Mouse (Mus musculus) urinary bladder, postnatal 10 days (tissue): ENCODE measurements around the gene Nacc1.

ENCODE experiments used
- DNase-seq: peaks from one replicate; pipeline ENCODE4 v3.0.0; 2022; ENCODE audit warnings: low spot score

Nacc1 gene

DNA sequence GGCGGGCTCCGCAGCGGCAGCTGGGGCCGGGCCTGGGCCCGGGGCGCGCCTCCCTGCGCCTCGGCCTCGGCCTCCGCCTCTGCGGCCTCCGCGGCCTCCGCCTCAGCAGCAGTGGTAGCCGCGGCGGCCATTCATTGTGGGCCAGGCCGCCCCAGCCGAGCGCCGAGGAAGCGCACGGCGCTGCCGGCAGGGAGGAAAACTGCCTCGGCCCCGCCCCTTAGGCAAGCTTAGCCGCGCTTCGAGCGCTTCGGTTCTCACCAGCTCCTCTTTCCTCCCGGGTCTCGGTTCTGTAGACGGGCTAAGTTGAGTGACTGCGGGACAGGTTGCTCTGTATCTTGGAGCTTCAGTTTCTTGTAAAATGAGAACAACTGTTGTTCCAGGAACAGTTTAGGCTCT is at the start of gene Nacc1:
Gene Nacc1, minus strand, starts transcription at position 158 of the 396 bp plus-strand sequence.
- no peak for DNase-seq

DNA sequence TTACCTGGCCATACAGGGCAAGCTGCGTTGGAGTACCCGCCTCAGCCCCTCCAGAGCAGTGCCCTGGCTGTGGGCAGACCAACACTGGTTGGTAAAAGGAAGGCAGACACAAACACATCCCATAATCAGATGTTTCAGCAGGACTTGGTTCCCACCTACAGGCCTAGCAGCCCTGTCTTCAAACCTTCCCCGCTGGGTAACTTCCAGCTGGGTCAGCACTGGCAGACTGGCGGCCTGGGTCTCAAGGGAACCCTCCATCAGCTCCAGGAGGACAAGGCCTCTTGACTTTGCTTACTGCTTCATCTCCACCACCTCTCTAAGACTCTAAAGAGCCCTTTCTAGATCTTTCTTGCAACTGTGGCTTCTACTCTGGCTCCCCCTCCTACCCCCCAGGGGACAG is 48.9 kb upstream of the Nacc1 start:
- no peak for DNase-seq

DNA sequence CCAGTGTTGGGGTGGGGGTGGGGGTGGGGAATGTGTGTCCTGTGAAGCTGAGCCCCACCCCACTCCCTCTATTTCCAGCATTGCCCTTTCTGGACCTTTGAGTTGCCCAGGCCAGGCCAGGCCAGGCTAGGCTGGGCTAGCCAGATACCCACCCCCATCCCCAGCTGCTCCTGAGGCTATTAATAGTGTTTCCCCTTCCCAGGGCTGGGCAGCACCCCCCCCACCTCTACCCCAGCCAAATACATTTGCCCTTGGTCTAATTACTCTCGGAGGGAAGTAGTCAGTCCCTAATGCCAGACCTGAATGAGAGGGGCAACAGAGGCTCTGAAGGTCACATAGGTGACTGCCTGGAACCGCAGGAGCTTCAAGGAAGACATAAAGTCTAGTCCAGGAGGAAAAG is 47.9 kb upstream of the Nacc1 start:
- no peak for DNase-seq

DNA sequence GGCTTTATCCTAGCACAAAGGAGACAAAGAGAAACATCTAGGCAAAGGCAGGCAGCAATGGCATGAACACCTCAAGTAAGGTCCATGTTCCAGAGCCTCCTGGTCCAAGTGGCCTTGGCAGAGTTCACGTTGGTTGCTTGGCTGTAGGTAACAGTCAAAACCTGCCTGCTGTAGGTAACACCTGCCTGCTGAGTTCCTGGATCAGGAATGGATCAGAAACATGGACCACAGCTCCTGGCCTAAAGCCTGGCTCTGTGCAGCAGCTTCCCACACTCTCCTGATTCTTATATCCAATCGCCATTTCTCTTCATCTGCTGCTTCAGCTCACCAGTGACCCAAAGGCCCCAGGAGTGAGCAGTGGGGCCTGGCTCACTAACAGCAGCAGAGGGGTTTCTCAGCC is 47.0 kb upstream of the Nacc1 start:
- no peak for DNase-seq

DNA sequence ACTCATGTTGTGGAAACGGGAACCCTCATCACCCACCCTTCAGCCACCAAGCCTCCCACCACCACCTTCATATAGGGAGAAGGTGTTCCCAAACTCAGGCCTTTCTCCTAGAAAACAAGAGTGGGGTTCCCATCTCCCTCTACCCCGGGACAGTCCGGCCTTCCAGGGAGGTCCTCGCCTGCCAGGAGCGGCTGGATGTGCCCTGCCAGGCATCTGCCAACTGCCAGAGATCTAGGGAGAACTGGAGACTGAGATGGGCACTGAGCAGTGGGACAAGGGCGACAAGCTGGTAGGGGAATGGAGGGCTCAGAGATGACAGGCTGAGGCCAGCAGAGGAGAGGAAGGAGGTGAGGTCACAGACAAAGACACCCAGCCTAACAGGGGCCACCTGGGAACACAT is 46.3 kb upstream of the Nacc1 start:
- no peak for DNase-seq

DNA sequence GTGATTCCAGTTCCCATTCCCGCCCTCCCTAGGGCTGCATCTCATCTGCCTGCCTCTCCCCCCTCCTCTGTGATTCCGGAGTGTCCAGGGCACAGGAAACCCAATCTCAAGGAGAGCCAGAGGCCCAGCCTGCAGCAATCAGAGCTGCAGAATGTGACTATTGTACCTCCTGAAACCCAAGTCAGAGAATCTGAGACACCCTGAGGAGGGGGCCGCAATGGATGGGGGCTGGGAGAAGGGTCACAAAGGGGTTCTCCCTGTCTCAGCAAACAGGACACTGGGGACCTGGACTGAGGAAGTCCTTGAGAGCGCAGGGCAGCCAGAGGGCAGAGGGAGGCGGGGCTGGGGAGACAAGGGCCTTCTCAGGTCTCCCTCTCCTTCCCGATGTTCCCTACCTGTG is 45.3 kb upstream of the Nacc1 start:
- no peak for DNase-seq

DNA sequence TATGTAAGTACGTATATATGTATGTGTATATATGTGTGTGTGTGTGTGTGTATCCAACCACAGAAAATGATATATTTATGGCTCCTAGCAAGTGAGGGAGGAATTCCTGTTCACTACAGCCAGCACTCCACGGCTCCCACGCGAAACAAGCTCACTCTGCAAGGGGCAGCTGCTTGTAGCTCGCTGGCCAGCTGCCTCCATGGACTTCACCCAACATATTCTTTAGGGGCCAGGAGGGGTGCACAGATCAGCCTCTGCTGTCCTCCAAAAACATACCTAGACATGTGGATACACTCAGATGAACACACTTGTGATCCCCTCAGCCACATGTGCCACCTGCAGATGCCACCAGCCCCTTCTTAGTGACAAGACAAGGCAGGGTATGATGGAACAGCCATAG is 44.9 kb upstream of the Nacc1 start:
- DNase-seq, result no peak

DNA sequence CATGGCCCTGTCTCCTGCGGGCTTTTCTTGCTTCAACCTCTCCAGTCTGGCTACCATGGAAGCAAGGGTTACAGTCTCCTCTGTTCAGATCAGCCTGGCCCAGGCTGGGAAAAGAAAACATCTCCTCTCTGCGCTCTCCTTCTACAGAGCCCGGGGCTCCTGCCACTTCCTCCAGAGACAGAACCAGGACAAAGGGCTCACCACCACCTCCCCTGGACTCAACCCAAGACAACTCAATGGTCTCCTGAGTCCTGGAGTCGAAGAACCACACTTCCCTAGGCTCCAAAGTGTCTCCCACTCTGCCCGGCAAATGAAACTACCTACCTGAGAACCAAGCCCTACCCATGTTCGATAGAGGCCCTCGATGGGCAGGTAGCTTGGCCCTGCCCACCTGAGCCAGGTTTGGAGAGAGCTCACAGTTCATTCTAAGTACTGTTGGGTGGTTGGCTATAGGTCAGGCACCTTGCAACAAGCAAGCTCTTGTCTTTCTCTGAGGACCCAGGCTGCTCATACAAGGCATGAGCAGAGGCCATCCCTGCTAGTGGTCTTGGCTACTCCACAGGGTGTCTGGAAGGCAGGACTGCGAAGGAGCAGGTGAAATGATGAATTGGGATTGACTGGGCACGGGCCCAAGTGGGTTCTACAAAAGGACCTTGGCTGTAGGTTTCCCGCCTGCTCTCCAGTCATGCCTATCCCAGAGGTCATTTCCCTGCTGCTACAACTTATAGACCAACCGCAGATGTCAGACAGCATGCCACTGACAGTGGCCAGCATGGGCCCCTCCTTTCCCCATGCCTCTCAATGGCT is 43.9 kb upstream of the Nacc1 start:
- no peak for DNase-seq

DNA sequence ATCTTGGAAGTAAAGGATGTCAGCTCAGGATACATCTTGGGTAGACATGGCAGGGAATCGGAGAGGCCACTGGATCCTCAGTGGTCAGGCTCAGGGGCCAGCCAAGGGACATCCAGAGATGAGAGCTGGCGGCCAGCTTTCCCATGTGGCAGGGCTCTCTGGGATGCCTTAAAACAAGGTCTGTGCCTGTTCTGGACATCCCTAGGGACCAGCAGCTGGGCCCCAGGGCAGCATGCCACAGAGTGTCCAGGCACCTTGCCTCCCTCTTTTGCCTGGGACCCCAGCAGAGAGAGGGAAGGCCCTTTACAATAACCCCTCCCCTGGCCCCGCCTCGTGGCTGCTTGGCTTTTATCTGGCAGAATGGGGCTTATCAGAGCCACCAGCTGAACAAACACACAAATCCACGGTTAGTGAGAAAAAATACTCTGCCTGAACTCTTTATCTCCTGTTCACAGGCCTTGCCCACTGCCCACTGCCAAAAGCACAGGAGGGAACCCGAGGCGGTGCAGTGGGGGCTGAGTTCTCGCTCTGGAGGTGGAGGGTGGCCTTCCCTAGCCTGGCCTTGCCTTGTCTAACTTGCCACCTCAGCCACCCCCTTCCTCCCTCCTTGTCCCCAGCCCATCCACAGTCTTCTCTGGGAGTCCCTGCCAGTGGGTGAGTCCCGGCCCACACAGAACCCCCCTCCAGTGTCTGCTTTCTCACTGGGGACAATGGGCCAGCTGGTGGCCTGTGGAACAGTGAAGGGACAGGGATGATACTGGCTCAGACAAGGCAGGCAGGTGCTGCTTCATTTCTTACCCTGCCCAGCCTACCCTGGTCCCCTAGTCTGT is 43.1 kb upstream of the Nacc1 start:
- no peak for DNase-seq

DNA sequence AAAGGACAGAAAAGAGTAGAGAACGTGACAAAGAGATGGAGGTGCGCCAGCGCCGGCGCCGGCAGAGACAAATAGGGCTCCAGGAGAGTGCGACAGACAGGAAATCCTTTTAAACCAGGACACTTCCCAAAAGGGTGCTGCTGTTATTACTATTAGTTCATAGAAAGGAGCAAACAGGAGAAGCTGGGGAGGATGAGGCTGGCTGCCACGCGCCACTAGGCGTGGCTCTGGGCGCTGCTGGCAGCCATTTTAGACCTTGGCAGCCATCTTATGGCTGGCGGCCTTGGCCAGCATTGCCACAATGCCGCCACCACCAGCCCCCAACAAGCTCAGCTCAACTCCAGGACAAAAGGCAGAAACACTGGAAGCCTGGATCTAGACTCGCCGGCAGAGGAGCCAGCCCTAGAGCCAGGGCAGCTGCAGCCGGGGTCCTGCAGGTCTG is 42.3 kb upstream of the Nacc1 start:
- DNase-seq, result no peak

DNA sequence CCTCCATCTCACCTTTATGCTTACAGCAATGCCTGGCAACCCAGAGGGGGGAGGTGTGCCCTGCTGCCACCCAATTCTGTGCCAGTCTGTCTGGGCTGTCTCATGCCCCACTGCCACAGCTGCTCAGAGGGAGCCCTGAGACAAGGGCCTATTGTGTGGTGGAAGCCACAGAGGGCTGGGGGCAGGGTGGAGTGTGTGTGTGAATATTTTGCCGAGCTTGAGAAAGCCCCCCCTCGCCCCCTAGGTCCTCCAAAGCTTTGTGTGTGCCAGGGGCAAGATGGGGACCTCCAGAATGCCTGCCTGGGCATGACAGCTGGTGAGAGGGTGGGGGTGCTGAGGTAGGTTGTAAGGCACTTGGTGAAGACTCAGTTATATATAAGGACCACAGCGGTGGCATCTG is 40.8 kb upstream of the Nacc1 start:
- no peak for DNase-seq

DNA sequence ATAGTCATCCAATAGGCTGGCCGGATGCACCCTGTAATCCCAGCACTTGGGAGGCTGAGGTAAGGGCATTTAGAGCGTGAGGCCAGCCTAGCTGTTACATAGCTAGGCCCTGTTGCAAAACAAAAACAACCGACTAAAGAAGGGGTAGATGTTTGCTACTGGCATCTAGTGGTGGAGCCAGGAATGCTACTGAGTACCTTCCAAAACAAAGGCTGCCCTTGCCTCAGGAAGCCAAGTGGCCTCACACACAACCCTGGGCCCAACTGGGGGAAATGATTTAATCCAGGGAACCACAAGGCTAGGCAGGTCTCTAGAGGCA is 38.2 kb upstream of the Nacc1 start:
- DNase-seq, result no peak

DNA sequence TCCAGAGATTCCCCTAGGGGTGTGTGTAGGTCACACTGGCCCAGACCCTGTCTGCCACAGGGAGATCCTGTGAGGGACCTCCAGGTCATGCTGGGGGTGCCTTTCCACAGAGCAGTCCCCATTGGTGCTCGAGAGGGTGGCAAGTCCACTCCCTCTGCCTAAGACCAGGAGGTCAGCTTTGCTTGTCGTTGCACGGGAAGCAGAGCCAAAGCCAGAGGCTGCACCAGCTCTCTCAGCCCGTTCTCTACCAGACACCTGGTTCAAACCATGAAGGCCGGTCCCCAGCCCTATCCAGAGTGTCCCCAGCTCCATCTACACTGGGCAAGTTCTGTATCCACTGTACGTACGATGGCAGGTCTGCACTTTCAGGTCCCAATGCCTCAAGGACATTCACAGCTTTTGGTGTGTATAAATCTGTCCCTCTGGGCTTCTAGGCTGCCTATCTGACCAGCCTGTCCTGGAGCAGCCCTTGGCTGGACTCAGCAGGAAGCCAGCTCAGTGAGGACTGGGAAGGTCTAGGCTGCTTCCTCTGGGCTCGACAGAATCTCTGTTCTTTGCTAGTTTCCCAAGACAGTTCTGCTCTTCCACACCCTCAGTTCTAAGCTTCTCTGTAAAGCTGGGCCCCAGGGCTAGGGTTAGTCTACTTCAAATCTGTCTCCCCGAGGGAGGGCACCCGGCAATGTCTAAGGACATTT is 37.7 kb upstream of the Nacc1 start:
- no peak for DNase-seq

DNA sequence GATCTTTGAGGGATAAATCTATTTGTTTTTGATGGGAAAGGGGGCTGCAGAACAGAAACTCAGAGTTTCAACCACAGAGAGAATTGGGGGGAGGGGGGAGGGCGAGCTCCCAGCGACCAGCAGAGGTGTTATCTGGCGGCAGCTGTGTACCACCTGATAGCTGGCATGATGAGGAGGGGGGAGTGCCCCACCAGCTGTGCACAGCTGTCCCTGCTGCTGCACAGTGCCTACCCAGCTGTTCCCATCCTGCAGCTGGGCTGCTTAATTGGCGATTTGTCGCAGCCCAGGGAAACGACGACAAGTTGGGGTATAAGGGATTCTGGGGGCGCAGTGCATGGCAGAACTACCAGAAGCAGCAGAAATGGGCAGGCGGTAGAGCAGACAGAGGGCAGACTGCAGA is 37.0 kb upstream of the Nacc1 start:
- no peak for DNase-seq

DNA sequence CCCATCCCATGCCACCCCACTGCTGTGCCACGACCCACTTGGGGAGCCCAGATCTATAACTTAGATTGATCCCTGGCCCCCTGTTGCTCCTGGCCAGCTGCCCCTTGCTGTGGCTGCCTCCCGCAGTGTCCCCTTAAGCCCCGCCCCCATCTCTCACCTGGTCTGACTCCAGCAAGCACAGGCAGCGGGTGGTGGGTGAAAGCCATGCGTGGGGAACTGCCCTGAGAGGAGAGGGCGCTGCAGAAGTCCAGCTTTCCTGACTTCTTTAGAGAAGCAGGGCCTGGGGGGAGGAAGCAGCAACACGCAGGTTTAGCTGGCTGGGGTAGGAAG is 35.9 kb upstream of the Nacc1 start:
- no peak for DNase-seq

DNA sequence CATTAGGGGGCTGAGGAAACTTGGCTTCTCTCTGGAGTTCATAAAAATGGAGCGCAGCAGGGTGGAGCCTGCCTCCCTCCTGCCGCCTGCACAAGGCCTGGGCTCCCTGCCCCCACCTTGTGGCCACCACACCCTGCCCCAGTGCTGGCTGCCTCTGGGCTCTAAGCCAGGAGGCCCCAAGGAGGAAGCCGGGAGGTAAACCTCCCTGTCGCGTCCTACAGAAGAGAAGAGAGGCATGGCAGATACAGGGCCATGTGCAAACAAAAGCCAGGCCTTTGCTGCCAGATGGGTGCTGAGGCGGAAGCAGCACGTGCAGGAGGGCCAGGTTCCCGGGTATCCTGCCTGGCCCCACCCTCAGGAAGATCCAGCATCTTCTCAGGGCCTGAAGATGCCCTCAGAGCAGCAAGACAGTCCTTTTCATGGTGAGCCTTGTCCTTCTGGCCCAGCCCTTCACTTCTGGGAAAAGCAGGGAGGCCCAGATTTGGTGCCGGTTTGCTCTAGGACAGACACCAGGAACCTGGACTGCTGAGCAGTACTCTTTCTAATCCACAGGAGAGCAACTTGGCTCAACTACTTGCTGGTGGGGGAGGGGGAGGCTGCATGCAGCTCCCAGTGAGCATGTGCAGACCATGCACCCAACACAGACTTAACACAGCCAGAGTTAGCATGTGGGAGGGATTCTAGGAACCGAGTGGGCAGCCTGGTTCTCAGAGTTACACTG is 35.3 kb upstream of the Nacc1 start, which contains the start of gene G430095P16Rik:
Gene G430095P16Rik, plus strand, starts transcription at position 158 of the 721 bp plus-strand sequence.
- no peak for DNase-seq

DNA sequence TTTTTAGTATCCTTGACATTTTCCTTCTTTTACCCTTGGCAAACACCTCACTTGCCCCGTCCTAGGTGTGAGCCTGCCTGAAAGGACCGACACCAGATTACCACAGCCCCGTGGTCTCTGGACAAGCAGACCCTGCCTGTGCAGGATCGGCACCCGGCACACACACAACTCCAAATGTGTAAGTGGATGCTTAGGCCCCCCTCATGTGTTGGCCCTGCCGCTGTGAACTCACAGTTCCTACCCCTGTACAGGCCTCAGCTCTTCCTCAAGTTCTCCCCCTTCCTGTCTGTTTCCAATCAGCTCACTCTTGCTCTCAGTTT is 34.8 kb upstream of the Nacc1 start:
- no peak for DNase-seq

DNA sequence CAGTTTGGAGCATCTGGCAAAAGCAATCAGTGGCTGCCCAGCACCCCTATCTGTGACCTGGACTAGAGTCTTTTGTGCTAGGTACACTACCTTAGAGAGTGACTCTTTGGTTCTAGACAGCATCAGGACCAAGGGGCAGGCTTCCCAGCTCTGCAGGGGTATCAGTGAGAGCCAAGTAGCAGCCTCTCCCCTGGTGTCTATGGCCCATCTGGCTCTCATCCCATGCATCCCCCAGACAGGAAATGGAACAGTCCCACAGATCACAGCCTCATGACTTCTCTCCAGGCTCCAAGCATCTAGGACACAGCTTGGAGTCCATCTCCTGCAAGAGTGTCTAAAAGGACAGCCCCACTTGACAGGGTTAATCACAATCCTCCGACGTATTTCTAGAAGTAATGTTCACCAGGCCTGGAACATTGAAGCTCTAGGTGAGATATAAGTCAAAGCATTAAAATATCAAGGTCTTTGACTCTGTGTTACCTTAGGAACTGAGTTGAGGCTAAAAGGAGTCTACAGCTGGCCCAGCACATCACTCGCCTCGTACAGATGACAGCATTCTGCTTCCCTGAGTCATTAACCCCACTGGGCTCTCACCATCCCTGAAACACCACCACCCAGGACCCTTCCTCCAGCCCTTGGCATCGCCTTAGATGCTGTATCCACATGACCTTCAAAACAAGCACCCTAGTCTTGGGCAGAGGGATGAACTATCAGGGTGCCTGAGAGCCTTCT is 31.5 kb upstream of the Nacc1 start:
- no peak for DNase-seq

DNA sequence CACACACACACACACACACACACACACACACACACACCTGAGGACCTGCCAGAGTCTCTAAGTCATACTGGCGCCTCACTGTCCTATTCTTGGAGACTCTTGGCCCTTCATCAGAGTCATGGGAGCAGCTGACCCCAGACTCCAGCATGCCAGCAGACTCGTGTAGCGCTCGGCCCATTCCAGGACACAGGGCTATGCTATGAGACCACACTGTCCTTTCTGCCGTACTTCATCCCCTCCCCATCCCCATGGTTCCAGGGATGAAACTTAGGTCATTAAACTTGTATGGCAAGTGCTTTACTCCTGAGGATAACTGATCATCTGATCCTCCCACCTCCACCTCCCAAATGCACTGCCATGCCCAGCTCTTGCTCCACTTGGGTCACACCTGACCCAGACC is 30.8 kb upstream of the Nacc1 start:
- DNase-seq, result no peak

DNA sequence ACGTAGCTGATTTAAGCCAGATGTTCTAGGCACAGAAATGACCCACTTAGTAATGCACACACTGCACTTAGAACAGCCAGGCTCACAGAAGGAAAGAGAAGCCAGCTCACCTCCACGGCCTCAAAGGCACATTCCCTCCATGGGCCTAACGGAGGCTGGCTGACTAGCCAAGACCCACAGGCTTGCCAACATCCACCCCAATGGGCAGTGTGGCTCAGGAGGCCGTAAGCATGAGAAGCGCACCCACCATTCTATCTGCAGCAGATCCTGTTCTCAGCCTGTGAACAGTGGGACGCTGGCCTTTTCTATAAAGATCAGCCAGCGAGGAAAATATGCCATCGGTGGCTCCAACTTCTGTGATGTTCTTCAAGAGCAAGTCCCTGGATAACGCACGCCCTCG is 29.1 kb upstream of the Nacc1 start:
- no peak for DNase-seq

DNA sequence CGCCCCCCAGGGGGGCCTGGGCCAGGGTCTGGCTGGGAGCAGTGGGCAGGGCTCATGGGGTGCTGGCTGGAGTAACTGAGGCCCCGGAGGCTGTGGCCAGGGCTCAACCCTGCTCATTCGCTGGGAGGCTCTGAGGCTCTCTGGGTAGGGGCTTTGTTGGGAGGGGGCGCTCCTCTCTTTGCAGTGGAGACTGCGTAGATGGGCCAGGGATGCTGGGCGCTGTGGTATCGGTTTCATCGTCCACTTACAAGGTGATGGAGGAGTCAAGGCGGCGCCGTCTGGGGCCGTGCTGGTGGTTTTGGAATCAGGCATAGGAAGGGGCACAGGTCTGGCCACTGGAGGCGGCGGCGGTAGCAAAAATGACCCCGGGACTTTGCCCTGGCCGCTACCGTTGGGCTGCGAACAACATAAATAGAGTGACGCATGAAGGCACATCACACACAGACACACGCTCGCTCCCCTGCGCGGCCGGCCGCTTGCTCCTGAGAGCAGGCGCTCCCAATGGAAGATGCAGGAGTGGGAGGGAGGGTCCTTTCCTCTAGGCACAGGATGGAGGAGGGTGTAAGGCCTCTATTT is 28.3 kb upstream of the Nacc1 start:
- DNase-seq, result no peak

DNA sequence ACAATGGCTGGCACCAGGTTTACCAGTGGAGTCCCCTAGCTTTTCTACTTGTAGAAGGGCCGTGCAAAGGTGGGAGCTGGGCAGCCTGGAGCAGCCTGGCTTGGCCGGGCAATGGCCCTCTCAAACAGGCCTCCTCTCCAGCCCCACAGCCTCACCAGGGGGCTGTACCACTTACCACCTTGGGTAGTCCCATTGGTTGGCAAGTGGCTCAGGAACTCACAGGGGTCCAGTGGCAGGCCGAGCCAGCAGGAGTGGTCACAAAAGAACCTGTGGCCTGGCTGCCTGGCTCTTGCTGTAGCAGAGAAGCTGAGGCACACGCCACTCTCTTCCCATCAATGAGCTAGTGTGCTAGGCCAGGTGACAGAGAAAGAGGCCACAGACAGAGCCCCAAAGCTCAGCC is 26.5 kb upstream of the Nacc1 start:
- DNase-seq, result no peak
